Mouse (Mus musculus) intestine, embryonic 14.5 days (tissue): ENCODE measurements around the gene Trmt1. TPM values are rescaled to one million over a fixed set of nuclear protein-coding genes. Genes with fewer than 3 reads are reported as not detected.

Experiments used
- ATAC-seq: fragments of 200-750 bp; cut with Nextera tagmentation; replicated peaks from 2 replicates; pipeline ENCODE4 v1.8.0; 2017; ENCODE audit warnings: low read depth, moderate number of reproducible peaks, moderate TSS enrichment, moderate library complexity; ENCODE audit not compliant: low FRiP score, low TSS enrichment
- DNase-seq: peaks from one replicate; pipeline ENCODE4 v3.0.0-alpha.2; 2018; ENCODE audit warnings: low spot score
- H3K27ac ChIP-seq: fragments of 300-500 bp; sonication (generic); 2 replicates; pipeline ENCODE4 v1.5.1; 2014; ENCODE audit warnings: low read depth, mild to moderate bottlenecking, control low read depth
- H3K27me3 ChIP-seq: fragments of 300-500 bp; sonication (generic); replicated peaks from 2 replicates; pipeline ENCODE4 v1.6.1; 2014; ENCODE audit warnings: low read length, control low read depth; ENCODE audit not compliant: control insufficient read depth, insufficient read depth
- H3K36me3 ChIP-seq: fragments of 300-500 bp; sonication (generic); 2 replicates; pipeline ENCODE4 v1.6.1; 2014; ENCODE audit warnings: low read length, control low read depth; ENCODE audit not compliant: control insufficient read depth, insufficient read depth
- H3K4me1 ChIP-seq: fragments of 300-500 bp; sonication (generic); replicated peaks from 2 replicates; pipeline ENCODE4 v1.6.1; 2014; ENCODE audit warnings: low read length, control low read depth, mixed read lengths; ENCODE audit not compliant: control insufficient read depth, insufficient read depth
- H3K4me2 ChIP-seq: fragments of 300-500 bp; sonication (generic); 2 replicates; pipeline ENCODE4 v1.6.1; 2014; ENCODE audit warnings: low read length
- H3K4me3 ChIP-seq: fragments of 300-500 bp; sonication (generic); 2 replicates; pipeline ENCODE4 v1.5.1; 2014; ENCODE audit warnings: low read depth, low read length, control low read depth, mixed read lengths
- H3K9ac ChIP-seq: fragments of 300-500 bp; sonication (generic); 2 replicates; pipeline ENCODE4 v1.6.1; 2014; ENCODE audit warnings: mild to moderate bottlenecking, low read length
- H3K9me3 ChIP-seq: fragments of 300-500 bp; sonication (generic); 2 replicates; pipeline ENCODE4 v1.6.1; 2016; ENCODE audit warnings: low read length, control low read depth; ENCODE audit not compliant: control insufficient read depth
- WGBS: fragments of 180-500 bp; shearing (Covaris S2); extraction: QIAGEN DNeasy Blood & Tissue Kit; methylation state at CpG from one replicate; pipeline ENCODE4 v1.1.7; 2014; 5-methylcytosine and 5-hydroxymethylcytosine counted together
- polyA plus RNA-seq: library from polyadenylated mRNA; unstranded; fragments of >200 nt; fragmentation: Nextera tagmentation; extraction: Ambion mirVana; gene quantifications from 2 replicates; pipeline ENCODE4 v1.2.1, GENCODE M21; 2014

Trmt1 gene
- polyA plus RNA-seq, 1 experiment from 2014 or later, result 85.9 TPM

GRCm38 (mm10) chr8:84725246-84725940, 39.3 kb downstream of the Trmt1 start:
- Histone ChIP-seq H3K27me3 (no peaks in the 10 kb centered on the region), H3K27ac (peak overlapping the region; percentile 35; the same call in 1 of the 2 replicates), H3K4me2 (no peak overlapping the region), H3K4me1 (peaks cover 36% of the 10 kb centered on the region), H3K9me3 (no peaks in the 10 kb centered on the region), H3K36me3 (no peaks in the 10 kb centered on the region), H3K9ac (no peak overlapping the region), H3K4me3 (no peak overlapping the region)
- DNase-seq, result no peak
- WGBS, result 65% methylated on average over 10 of the region's 10 CpGs
- no peak for ATAC-seq

DNA sequence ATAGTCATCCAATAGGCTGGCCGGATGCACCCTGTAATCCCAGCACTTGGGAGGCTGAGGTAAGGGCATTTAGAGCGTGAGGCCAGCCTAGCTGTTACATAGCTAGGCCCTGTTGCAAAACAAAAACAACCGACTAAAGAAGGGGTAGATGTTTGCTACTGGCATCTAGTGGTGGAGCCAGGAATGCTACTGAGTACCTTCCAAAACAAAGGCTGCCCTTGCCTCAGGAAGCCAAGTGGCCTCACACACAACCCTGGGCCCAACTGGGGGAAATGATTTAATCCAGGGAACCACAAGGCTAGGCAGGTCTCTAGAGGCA, 39.8 kb downstream of the Trmt1 start:
- no peak for DNase-seq

GRCm38 (mm10) chr8:84728474-84728873, 42.4 kb downstream of the Trmt1 start:
- WGBS, result 75% methylated on average over 3 of the region's 3 CpGs

More for the DNA sequence above, 39.8 kb downstream of the Trmt1 start:
- Histone ChIP-seq H3K27ac (0 out of 2 replicates have a peak overlapping the region, but pooled peaks have one; percentile 35), H3K4me3 (no peak overlapping the region), H3K9me3 (no peaks in the 10 kb centered on the region), H3K9ac (no peak overlapping the region), H3K27me3 (no peaks in the 10 kb centered on the region), H3K36me3 (no peaks in the 10 kb centered on the region), H3K4me1 (peaks cover 38% of the 10 kb centered on the region), H3K4me2 (no peak overlapping the region)
- 33% methylated on average over 3 of the region's 3 CpGs for WGBS
- ATAC-seq, result no peak

GRCm38 (mm10) chr8:84729921-84730362, 43.8 kb downstream of the Trmt1 start:
- H3K9me3 ChIP-seq, result no peaks in the 10 kb centered on the region
- no peaks in the 10 kb centered on the region for H3K36me3 ChIP-seq
- H3K4me2 ChIP-seq, result no peak overlapping the region
- 90% methylated on average over 16 of the region's 16 CpGs for WGBS
- no peak overlapping the region for H3K4me3 ChIP-seq
- DNase-seq, result no peak
- no peak overlapping the region for H3K27ac ChIP-seq
- H3K9ac ChIP-seq, result no peak overlapping the region
- no peak for ATAC-seq
- 0 out of 2 replicates have a peak, but pooled peaks cover 6% of the 10 kb centered on the region for H3K27me3 ChIP-seq
- peaks cover 33% of the 10 kb centered on the region for H3K4me1 ChIP-seq

More at GRCm38 (mm10) chr8:84728474-84728873, 42.4 kb downstream of the Trmt1 start:
- Histone ChIP-seq H3K9me3 (no peaks in the 10 kb centered on the region), H3K4me3 (no peak overlapping the region), H3K9ac (no peak overlapping the region), H3K4me2 (no peak overlapping the region), H3K36me3 (no peaks in the 10 kb centered on the region), H3K27me3 (0 out of 2 replicates have a peak, but pooled peaks cover 1% of the 10 kb centered on the region), H3K4me1 (peaks cover 48% of the 10 kb centered on the region), H3K27ac (no peak overlapping the region)
- no peak for ATAC-seq
- DNase-seq, result no peak

DNA sequence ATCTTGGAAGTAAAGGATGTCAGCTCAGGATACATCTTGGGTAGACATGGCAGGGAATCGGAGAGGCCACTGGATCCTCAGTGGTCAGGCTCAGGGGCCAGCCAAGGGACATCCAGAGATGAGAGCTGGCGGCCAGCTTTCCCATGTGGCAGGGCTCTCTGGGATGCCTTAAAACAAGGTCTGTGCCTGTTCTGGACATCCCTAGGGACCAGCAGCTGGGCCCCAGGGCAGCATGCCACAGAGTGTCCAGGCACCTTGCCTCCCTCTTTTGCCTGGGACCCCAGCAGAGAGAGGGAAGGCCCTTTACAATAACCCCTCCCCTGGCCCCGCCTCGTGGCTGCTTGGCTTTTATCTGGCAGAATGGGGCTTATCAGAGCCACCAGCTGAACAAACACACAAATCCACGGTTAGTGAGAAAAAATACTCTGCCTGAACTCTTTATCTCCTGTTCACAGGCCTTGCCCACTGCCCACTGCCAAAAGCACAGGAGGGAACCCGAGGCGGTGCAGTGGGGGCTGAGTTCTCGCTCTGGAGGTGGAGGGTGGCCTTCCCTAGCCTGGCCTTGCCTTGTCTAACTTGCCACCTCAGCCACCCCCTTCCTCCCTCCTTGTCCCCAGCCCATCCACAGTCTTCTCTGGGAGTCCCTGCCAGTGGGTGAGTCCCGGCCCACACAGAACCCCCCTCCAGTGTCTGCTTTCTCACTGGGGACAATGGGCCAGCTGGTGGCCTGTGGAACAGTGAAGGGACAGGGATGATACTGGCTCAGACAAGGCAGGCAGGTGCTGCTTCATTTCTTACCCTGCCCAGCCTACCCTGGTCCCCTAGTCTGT, 44.6 kb downstream of the Trmt1 start:
- Histone ChIP-seq H3K4me2 (no peak overlapping the region), H3K27me3 (peaks cover 7% of the 10 kb centered on the region; the same call in 1 of the 2 replicates), H3K27ac (no peak overlapping the region), H3K4me1 (peaks cover 26% of the 10 kb centered on the region), H3K9ac (no peak overlapping the region), H3K4me3 (no peak overlapping the region), H3K9me3 (no peaks in the 10 kb centered on the region), H3K36me3 (no peaks in the 10 kb centered on the region)
- 59% methylated on average over 9 of the region's 9 CpGs for WGBS
- ATAC-seq (no peak), DNase-seq (no peak)

- Histone ChIP-seq H3K9ac (no peak overlapping the region), H3K27ac (no peak overlapping the region), H3K36me3 (no peaks in the 10 kb centered on the region), H3K9me3 (no peaks in the 10 kb centered on the region), H3K4me1 (peaks cover 23% of the 10 kb centered on the region), H3K27me3 (peaks cover 14% of the 10 kb centered on the region; the same call in 1 of the 2 replicates), H3K4me3 (no peak overlapping the region), H3K4me2 (no peak overlapping the region)
- DNase-seq, result no peak
- no peak for ATAC-seq
- 72% methylated on average over 11 of the region's 11 CpGs for WGBS
Observed at GRCm38 (mm10) chr8:84731371-84732177, 45.5 kb downstream of the Trmt1 start.

DNA sequence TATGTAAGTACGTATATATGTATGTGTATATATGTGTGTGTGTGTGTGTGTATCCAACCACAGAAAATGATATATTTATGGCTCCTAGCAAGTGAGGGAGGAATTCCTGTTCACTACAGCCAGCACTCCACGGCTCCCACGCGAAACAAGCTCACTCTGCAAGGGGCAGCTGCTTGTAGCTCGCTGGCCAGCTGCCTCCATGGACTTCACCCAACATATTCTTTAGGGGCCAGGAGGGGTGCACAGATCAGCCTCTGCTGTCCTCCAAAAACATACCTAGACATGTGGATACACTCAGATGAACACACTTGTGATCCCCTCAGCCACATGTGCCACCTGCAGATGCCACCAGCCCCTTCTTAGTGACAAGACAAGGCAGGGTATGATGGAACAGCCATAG, 46.4 kb downstream of the Trmt1 start:
- ATAC-seq (no peak), DNase-seq (no peak)
- H3K36me3 ChIP-seq, result no peaks in the 10 kb centered on the region
- no peak overlapping the region for H3K4me3 ChIP-seq
- H3K9ac ChIP-seq, result no peak overlapping the region
- 56% methylated on average over 5 of the region's 5 CpGs for WGBS
- no peak overlapping the region for H3K27ac ChIP-seq
- H3K27me3 ChIP-seq, result peaks cover 20% of the 10 kb centered on the region; the same call in 1 of the 2 replicates
- peaks cover 23% of the 10 kb centered on the region for H3K4me1 ChIP-seq
- H3K9me3 ChIP-seq, result no peaks in the 10 kb centered on the region
- H3K4me2 ChIP-seq, result no peak overlapping the region

- Histone ChIP-seq H3K4me3 (no peak overlapping the region), H3K9ac (no peak overlapping the region), H3K4me2 (no peak overlapping the region), H3K27me3 (peaks cover 20% of the 10 kb centered on the region; the same call in 1 of the 2 replicates), H3K36me3 (no peaks in the 10 kb centered on the region), H3K27ac (no peak overlapping the region), H3K9me3 (no peaks in the 10 kb centered on the region), H3K4me1 (peaks cover 25% of the 10 kb centered on the region)
- DNase-seq, result no peak
- 40% methylated on average over 6 of the region's 6 CpGs for WGBS
- ATAC-seq, result no peak
Observed at GRCm38 (mm10) chr8:84732996-84733395, 46.9 kb downstream of the Trmt1 start.
